Mouse (Mus musculus) midbrain, embryonic 10.5 days (tissue): ENCODE measurements around the gene Enkd1. TPM values are rescaled to one million over a fixed set of nuclear protein-coding genes. Genes with fewer than 3 reads are reported as not detected.
A peak's percentile ranks its signal among the peaks of the same experiment; 100 is the strongest.

Experiments used
- DNase-seq: peaks from one replicate; pipeline ENCODE4 v3.0.0-alpha.2; 2017; ENCODE audit warnings: low spot score
- H3K27ac ChIP-seq: fragments of 300-500 bp; sonication (generic); replicated peaks from 2 replicates; pipeline ENCODE4 v1.5.1; 2016; ENCODE audit warnings: mild to moderate bottlenecking
- H3K27me3 ChIP-seq: fragments of 300-500 bp; sonication (generic); 2 replicates; pipeline ENCODE4 v1.6.1; 2016; ENCODE audit warnings: low read depth, mild to moderate bottlenecking; ENCODE audit not compliant: poor library complexity, severe bottlenecking
- H3K36me3 ChIP-seq: fragments of 300-500 bp; sonication (generic); 2 replicates; pipeline ENCODE4 v1.6.1; 2016; ENCODE audit warnings: mild to moderate bottlenecking, moderate library complexity
- H3K4me1 ChIP-seq: fragments of 300-500 bp; sonication (generic); 2 replicates; pipeline ENCODE4 v1.6.1; 2016
- H3K4me3 ChIP-seq: fragments of 300-500 bp; sonication (generic); 2 replicates; pipeline ENCODE4 v1.5.1; 2016; ENCODE audit warnings: mild to moderate bottlenecking, moderate library complexity
- H3K9me3 ChIP-seq: fragments of 300-500 bp; sonication (generic); replicated peaks from 2 replicates; pipeline ENCODE4 v1.6.1; 2016; ENCODE audit warnings: mild to moderate bottlenecking
- WGBS: fragments of 180-500 bp; shearing (Covaris S2); methylation state at CpG from one replicate; pipeline ENCODE4 v1.1.7; 2016; 5-methylcytosine and 5-hydroxymethylcytosine counted together
- polyA plus RNA-seq: library from polyadenylated mRNA; unstranded; fragments of >200 nt; fragmentation: Nextera tagmentation; extraction: Ambion mirVana; gene quantifications from 2 replicates; pipeline ENCODE4 v1.2.1, GENCODE M21; 2016

Gene Enkd1
- polyA plus RNA-seq, 1 experiment from 2014 or later = 52.7 TPM

- Histone ChIP-seq H3K27me3 (no peaks in the 10 kb centered on the region), H3K9me3 (no peaks in the 10 kb centered on the region), H3K27ac (no peak overlapping the region), H3K4me3 (no peak overlapping the region), H3K36me3 (peaks cover 27% of the 10 kb centered on the region), H3K4me1 (no peaks in the 10 kb centered on the region)
- DNase-seq = no peak
- WGBS = 88% methylated on average over 6 of the region's 6 CpGs
Observed at GRCm38 (mm10) chr8:105715042-105715441, 7.0 kb upstream of the Enkd1 start.

- 15% methylated on average over 3 of the region's 3 CpGs for WGBS
- Histone ChIP-seq H3K4me1 (no peaks in the 10 kb centered on the region), H3K27me3 (no peaks in the 10 kb centered on the region), H3K27ac (no peak overlapping the region), H3K36me3 (peaks cover 27% of the 10 kb centered on the region), H3K9me3 (no peaks in the 10 kb centered on the region), H3K4me3 (no peak overlapping the region)
- DNase-seq = peak; percentile 84
Observed at GRCm38 (mm10) chr8:105714139-105714538, 6.1 kb upstream of the Enkd1 start.

DNA sequence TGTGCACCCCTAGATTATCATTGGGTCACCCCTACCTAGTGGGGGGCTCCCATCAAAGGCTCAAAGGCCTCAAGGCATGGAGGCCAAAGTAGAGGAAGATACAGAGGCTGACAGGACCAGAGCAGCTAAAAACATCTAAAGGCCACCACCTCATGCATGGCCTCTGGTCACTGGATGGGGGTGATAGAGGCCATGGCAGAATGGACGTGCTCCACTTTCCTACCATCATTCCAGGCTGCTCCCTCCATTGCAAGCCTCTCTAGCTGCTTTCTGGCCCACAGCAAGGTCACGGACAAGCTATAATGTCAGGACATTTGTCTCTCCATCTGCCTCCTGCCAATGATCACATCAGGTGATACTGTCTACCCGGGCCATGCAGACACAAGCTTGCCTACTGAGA, 4.3 kb upstream of the Enkd1 start:
- H3K4me1 ChIP-seq = peaks cover 9% of the 10 kb centered on the region
- H3K9me3 ChIP-seq = no peaks in the 10 kb centered on the region
- no peak overlapping the region for H3K4me3 ChIP-seq
- H3K27me3 ChIP-seq = no peaks in the 10 kb centered on the region
- no peak for DNase-seq
- 91% methylated on average over 3 of the region's 3 CpGs for WGBS
- H3K27ac ChIP-seq = no peak overlapping the region
- peaks cover 24% of the 10 kb centered on the region for H3K36me3 ChIP-seq

DNA sequence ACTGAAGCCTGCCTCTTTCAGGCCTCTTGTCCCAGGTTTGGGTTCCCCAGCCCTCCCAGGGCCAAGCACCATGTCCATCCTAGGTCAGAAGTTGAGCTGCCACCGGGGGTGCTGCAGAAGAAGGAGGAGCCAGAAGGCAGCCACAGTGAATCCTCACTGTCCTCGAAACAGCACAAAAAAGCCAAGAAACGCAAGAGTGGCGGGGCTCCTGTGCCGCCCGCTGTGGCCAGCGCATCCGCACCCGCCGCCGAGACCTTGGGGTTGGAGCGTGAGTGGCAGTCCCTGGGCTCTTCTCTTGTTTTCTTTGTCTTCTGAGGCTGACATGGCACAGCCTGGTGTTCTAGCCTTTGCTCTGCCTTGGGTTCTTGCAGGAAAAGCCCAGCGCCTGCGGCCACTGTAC, 1.3 kb upstream of the Enkd1 start:
- no peak overlapping the region for H3K27ac ChIP-seq

GRCm38 (mm10) chr8:105708675-105709074, 665 bp upstream of the Enkd1 start:
- peaks cover 23% of the 10 kb centered on the region for H3K4me1 ChIP-seq
- peak overlapping the region; percentile 89; the same call in 1 of the 2 replicates for H3K4me3 ChIP-seq
- peak overlapping the region; percentile 94; the same call in 1 of the 2 replicates for H3K27ac ChIP-seq
- H3K9me3 ChIP-seq = no peaks in the 10 kb centered on the region
- H3K36me3 ChIP-seq = peaks cover 24% of the 10 kb centered on the region
- no peaks in the 10 kb centered on the region for H3K27me3 ChIP-seq
- DNase-seq = no peak
- WGBS = 92% methylated on average over 8 of the region's 8 CpGs

More for the DNA sequence above, 1.3 kb upstream of the Enkd1 start:
- peaks cover 18% of the 10 kb centered on the region for H3K36me3 ChIP-seq
- no peak for DNase-seq
- H3K9me3 ChIP-seq = no peaks in the 10 kb centered on the region
- no peak overlapping the region for H3K4me3 ChIP-seq
- 73% methylated on average over 14 of the region's 14 CpGs for WGBS
- peaks cover 23% of the 10 kb centered on the region for H3K4me1 ChIP-seq
- no peaks in the 10 kb centered on the region for H3K27me3 ChIP-seq

- H3K36me3 ChIP-seq = peaks cover 40% of the 10 kb centered on the region
- H3K27me3 ChIP-seq = no peaks in the 10 kb centered on the region
- 83% methylated on average over 12 of the region's 12 CpGs for WGBS
- H3K9me3 ChIP-seq = no peaks in the 10 kb centered on the region
- H3K27ac ChIP-seq = peak overlapping the region; percentile 94; the same call in 1 of the 2 replicates
- H3K4me1 ChIP-seq = peaks cover 39% of the 10 kb centered on the region
- peak overlapping the region; percentile 89 for H3K4me3 ChIP-seq
- DNase-seq = no peak
Observed at GRCm38 (mm10) chr8:105706426-105706825, 1.6 kb downstream of the Enkd1 start.

DNA sequence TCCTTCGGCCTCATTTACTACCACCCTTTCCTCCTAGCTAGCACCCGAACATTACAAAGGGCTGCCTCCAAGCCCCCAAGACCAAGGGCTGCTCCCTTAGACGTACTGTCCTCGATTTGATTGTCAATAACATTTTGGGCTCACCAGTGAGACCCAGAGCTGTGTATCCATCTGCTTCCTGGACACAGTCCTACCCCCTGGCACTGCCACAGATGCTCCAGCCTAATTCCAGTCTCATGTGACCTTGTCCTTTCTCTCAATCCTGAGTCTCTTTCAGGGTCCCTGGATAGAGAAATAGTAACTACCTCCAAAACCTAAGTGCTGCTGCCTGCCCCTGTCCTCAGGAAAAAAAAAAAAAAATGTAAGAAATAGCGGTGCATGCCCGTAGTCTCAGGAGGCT, 3.1 kb downstream of the Enkd1 start:
- H3K4me1 ChIP-seq = peaks cover 46% of the 10 kb centered on the region

DNA sequence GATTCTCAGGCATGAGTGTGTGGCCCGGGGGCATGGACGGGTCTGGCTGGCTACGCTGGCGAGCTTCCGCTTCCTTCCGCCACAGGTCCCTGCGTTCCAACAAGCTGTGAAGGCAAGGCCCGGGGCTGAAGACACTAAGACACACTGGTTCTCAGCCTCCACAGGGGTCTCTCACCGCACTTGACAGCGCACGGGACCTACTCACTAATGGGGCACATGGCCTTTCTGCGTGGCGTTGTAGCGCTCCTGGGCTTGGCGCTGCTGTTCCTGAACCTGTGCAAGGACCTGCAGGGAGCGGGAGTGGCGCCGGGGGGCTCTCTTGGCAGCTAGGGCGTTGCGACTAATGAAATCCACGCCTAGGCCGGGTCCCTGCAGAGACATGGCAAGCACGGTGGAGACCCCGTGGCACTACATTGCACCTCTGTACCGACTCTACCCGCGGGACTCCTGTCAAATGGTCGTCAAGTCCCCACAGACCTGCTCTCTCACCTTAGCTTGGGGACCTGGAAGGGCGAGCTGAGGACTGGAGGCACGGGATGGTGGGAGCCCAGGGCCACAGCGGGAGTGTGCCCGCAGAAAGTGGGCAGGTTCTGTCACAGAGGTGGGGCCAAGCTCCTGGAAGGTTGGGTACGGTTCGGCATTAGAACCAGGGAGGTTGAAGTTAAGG, 3.7 kb downstream of the Enkd1 start:
- no peak overlapping the region for H3K27ac ChIP-seq
- H3K27me3 ChIP-seq = no peaks in the 10 kb centered on the region
- no peak overlapping the region for H3K4me3 ChIP-seq
- peaks cover 46% of the 10 kb centered on the region for H3K36me3 ChIP-seq
- DNase-seq = no peak
- H3K9me3 ChIP-seq = no peaks in the 10 kb centered on the region
- H3K4me1 ChIP-seq = peaks cover 53% of the 10 kb centered on the region
- 93% methylated on average over 34 of the region's 34 CpGs for WGBS

More for the DNA sequence above, 3.1 kb downstream of the Enkd1 start:
- DNase-seq = no peak
- Histone ChIP-seq H3K27ac (no peak overlapping the region), H3K27me3 (no peaks in the 10 kb centered on the region), H3K9me3 (no peaks in the 10 kb centered on the region), H3K4me3 (no peak overlapping the region), H3K36me3 (peaks cover 40% of the 10 kb centered on the region)
- 91% methylated on average over 6 of the region's 6 CpGs for WGBS

DNA sequence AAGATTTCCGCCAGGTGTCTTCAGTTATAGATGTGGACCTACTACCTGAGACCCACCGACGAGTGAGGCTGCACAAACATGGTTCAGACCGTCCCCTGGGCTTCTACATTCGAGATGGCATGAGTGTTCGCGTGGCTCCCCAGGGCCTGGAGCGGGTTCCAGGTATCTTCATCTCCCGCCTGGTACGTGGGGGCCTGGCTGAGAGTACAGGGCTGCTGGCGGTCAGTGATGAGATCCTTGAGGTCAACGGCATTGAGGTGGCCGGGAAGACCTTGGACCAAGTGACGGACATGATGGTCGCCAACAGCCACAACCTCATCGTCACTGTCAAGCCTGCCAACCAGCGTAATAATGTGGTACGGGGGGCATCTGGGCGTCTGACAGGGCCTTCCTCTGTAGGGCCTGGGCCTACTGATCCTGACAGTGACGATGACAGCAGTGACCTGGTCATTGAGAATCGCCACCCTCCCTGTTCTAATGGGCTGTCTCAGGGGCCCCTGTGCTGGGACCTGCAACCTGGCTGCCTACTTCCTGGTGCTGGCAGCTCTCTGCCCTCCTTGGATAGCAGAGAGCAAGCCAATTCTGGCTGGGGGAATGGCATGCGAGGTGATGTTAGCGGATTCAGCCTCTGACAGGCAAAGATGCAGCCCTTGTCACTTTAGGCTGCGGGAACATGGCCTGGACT, 5.1 kb downstream of the Enkd1 start:
- Histone ChIP-seq H3K36me3 (peaks cover 59% of the 10 kb centered on the region), H3K4me1 (peaks cover 49% of the 10 kb centered on the region), H3K4me3 (peak overlapping the region; percentile 81; the same call in 1 of the 2 replicates), H3K27me3 (no peaks in the 10 kb centered on the region), H3K27ac (no peak overlapping the region), H3K9me3 (no peaks in the 10 kb centered on the region)
- no peak for DNase-seq
- 94% methylated on average over 24 of the region's 24 CpGs for WGBS

- peak; percentile 47 for DNase-seq
- WGBS = 33% methylated on average over 18 of the region's 18 CpGs
- H3K9me3 ChIP-seq = no peaks in the 10 kb centered on the region
- H3K4me3 ChIP-seq = peak overlapping the region; percentile 81
- peaks cover 41% of the 10 kb centered on the region for H3K4me1 ChIP-seq
- H3K36me3 ChIP-seq = peaks cover 67% of the 10 kb centered on the region
- peak overlapping the region; percentile 86 for H3K27ac ChIP-seq
- no peaks in the 10 kb centered on the region for H3K27me3 ChIP-seq
Observed at GRCm38 (mm10) chr8:105702001-105702401, 6.0 kb downstream of the Enkd1 start.

DNA sequence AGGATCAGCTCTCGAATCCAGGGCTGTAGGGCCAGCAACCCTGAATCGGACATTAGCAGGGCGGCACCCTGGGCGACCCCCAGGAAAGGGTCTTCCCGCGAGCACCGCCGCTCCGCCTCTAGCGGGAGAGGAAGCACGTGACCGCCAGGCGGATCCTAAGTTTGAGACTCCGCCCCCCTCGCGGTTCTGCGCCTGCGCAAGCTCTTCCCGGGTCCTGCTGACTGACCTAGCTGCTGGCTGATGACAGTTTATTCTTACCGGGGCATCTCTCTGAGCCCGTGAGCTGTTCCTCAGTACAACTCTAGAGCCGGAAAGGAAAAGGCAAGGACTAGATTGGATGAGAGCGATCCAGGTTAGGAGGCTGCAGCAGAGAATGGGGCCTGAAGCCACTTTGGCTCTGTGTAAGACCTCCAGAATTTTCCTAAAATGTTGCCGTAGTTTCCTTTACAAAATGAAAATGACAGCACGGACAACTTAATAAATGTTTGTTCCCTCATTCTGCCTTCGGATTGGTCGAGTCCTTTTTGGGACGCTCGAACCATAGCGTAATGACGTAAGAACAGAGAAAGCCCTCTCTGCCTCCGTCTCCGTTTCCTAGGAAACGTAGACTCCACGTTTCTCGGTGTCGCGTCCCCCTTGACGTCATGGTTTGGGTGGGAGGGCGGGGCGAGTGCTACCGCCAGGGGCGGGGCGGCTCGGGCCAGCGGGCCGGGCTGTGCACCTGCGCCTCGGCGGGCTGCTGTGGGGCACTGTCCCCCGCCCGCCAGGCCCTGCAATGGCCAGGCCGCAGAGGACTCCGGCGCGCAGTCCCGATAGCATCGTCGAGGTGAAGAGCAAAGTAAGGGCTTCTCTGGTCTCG, 6.8 kb downstream of the Enkd1 start, which contains the start of the genes Acd and Pard6a:
Acd (minus strand) TSS at position 137 of the 859 bp plus-strand sequence.
Pard6a (plus strand) TSS at position 183 of the 859 bp plus-strand sequence.
- Histone ChIP-seq H3K27ac (peak within 1 kb of the TSS; percentile 86), H3K27me3 (no peaks in the 10 kb centered on the region), H3K4me1 (peaks cover 33% of the 10 kb centered on the region), H3K9me3 (no peaks in the 10 kb centered on the region), H3K36me3 (peaks cover 74% of the 10 kb centered on the region), H3K4me3 (peak within 1 kb of the TSS; percentile 81)
- DNase-seq = peak; percentile 98
- under 1% methylated on average over 60 of the region's 60 CpGs for WGBS

DNA sequence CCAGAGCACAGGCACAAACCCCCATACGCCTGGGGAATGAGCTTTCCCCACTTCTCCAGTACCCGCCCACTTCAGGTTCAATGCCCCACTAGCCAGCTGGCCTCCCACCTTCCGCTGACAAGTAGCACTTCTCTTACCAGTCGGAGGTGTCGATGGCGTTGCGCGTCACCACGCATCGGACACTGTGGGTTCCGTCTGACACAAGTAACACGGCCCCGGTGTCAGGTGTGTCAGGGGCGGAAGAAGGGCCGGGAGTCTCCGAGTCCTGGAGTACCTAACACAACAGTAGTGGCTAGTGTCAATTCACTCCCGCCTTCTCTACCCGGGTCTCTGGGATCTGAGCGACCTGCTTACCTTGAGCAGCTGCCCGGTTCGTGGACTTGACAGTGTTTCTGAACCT, 7.4 kb downstream of the Enkd1 start:
- Histone ChIP-seq H3K27ac (peak overlapping the region; percentile 86), H3K27me3 (peaks cover under 1% of the 10 kb centered on the region), H3K36me3 (peaks cover 73% of the 10 kb centered on the region), H3K4me1 (peaks cover 29% of the 10 kb centered on the region), H3K4me3 (peak overlapping the region; percentile 81), H3K9me3 (no peaks in the 10 kb centered on the region)
- WGBS = under 1% methylated on average over 21 of the region's 21 CpGs
- DNase-seq = no peak
